Mouse (Mus musculus) stomach, postnatal 0 days (tissue): ENCODE data around the gene Itpa. TPM values are rescaled to one million over a fixed set of nuclear protein-coding genes. Genes with fewer than 3 reads are reported as not detected.

Experiments used
- ATAC-seq: fragments of 200-750 bp; cut with Nextera tagmentation; 2 replicates; pipeline ENCODE4 v1.8.0; 2017; ENCODE audit not compliant: low FRiP score, low TSS enrichment
- DNase-seq: peaks from one replicate; pipeline ENCODE4 v3.0.0-alpha.2; 2016; ENCODE audit warnings: low spot score
- H3K27ac ChIP-seq: fragments of 300-500 bp; sonication (generic); replicated peaks from 2 replicates; pipeline ENCODE4 v1.5.1; 2014; ENCODE audit warnings: mild to moderate bottlenecking, control low read depth
- H3K27me3 ChIP-seq: fragments of 300-500 bp; sonication (generic); 2 replicates; pipeline ENCODE4 v1.6.1; 2014; ENCODE audit warnings: low read length; ENCODE audit not compliant: control insufficient read depth, insufficient read depth
- H3K36me3 ChIP-seq: fragments of 300-500 bp; sonication (generic); 2 replicates; pipeline ENCODE4 v1.6.1; 2014; ENCODE audit warnings: low read length, mixed read lengths; ENCODE audit not compliant: control insufficient read depth, insufficient read depth
- H3K4me1 ChIP-seq: fragments of 300-500 bp; sonication (generic); replicated peaks from 2 replicates; pipeline ENCODE4 v1.6.1; 2014; ENCODE audit warnings: antibody characterized with exemption; ENCODE audit not compliant: control insufficient read depth, insufficient read depth
- H3K4me2 ChIP-seq: fragments of 300-500 bp; sonication (generic); replicated peaks from 2 replicates; pipeline ENCODE4 v1.6.1; 2014; ENCODE audit warnings: low read depth, mild to moderate bottlenecking, control low read depth, moderate library complexity
- H3K4me3 ChIP-seq: fragments of 300-500 bp; sonication (generic); 2 replicates; pipeline ENCODE4 v1.5.1; 2014; ENCODE audit warnings: low read depth, low read length, control low read depth
- H3K9ac ChIP-seq: fragments of 300-500 bp; sonication (generic); 2 replicates; pipeline ENCODE4 v1.6.1; 2014; ENCODE audit warnings: mild to moderate bottlenecking, low read length, control low read depth, mixed read lengths
- H3K9me3 ChIP-seq: fragments of 300-500 bp; sonication (generic); 2 replicates; pipeline ENCODE4 v1.6.1; 2016; ENCODE audit warnings: low read length; ENCODE audit not compliant: control insufficient read depth
- CTCF ChIP-seq: IDR thresholded peaks from 2 replicates; pipeline ENCODE4 v1.5.1; 2016; ENCODE audit warnings: antibody characterized with exemption, low read depth, mild to moderate bottlenecking, moderate library complexity
- EP300 ChIP-seq: optimal IDR thresholded peaks from 2 replicates; pipeline ENCODE3; 2016; ENCODE audit warnings: antibody characterized with exemption
- WGBS: fragments of 180-500 bp; shearing (Covaris S2); extraction: QIAGEN DNeasy Blood & Tissue Kit; methylation state at CpG from one replicate; pipeline ENCODE4 v1.1.7; 2014; 5-methylcytosine and 5-hydroxymethylcytosine counted together
- polyA plus RNA-seq: library from polyadenylated mRNA; unstranded; fragments of >200 nt; fragmentation: Nextera tagmentation; extraction: Ambion mirVana; gene quantifications from 2 replicates; pipeline ENCODE4 v1.2.1, GENCODE M21; 2015

The Itpa gene
- polyA plus RNA-seq, 1 experiment from 2014 or later = 58.6 TPM

- Histone ChIP-seq H3K36me3 (0 out of 2 replicates have a peak, but pooled peaks cover 3% of the 10 kb centered on the region), H3K9ac (no peak overlapping the region), H3K27me3 (no peaks in the 10 kb centered on the region), H3K27ac (no peak overlapping the region), H3K9me3 (no peaks in the 10 kb centered on the region), H3K4me1 (no peaks in the 10 kb centered on the region), H3K4me2 (no peak overlapping the region), H3K4me3 (no peak overlapping the region)
- ATAC-seq (no peak), DNase-seq (no peak)
- TF ChIP-seq EP300 = no peak
- TF ChIP-seq CTCF = no peak
- WGBS = 85% methylated on average over 9 of the region's 9 CpGs
These were observed 18.0 kb downstream of the Itpa start for GRCm38 (mm10) chr2:130685426-130685825.

- Histone ChIP-seq H3K27me3 (no peaks in the 10 kb centered on the region), H3K27ac (no peak overlapping the region), H3K4me3 (no peak overlapping the region), H3K9me3 (no peaks in the 10 kb centered on the region), H3K4me2 (no peak overlapping the region), H3K4me1 (no peaks in the 10 kb centered on the region), H3K9ac (no peak overlapping the region), H3K36me3 (0 out of 2 replicates have a peak, but pooled peaks cover 3% of the 10 kb centered on the region)
- TF ChIP-seq CTCF = no peak
- TF ChIP-seq EP300 = no peak
- ATAC-seq (no peak), DNase-seq (no peak)
- 56% methylated on average over 2 of the region's 2 CpGs for WGBS
These were observed 21.6 kb downstream of the Itpa start for GRCm38 (mm10) chr2:130689011-130689410.

- WGBS = 50% methylated on average over 3 of the region's 3 CpGs
- Histone ChIP-seq H3K27me3 (no peaks in the 10 kb centered on the region), H3K9me3 (no peaks in the 10 kb centered on the region), H3K4me2 (no peak overlapping the region), H3K9ac (no peak overlapping the region), H3K27ac (no peak overlapping the region), H3K4me3 (no peak overlapping the region), H3K36me3 (no peaks in the 10 kb centered on the region), H3K4me1 (0 out of 2 replicates have a peak, but pooled peaks cover 2% of the 10 kb centered on the region)
- ATAC-seq = no peak
- TF ChIP-seq CTCF (no peak), EP300 (no peak)
- DNase-seq = no peak
These were observed 26.2 kb downstream of the Itpa start for GRCm38 (mm10) chr2:130693563-130693962.

GRCm38 (mm10) chr2:130696700-130697152 is 29.3 kb downstream of the Itpa start:
- TF ChIP-seq EP300 = no peak
- Histone ChIP-seq H3K4me1 (0 out of 2 replicates have a peak, but pooled peaks cover 2% of the 10 kb centered on the region), H3K9me3 (no peaks in the 10 kb centered on the region), H3K4me3 (peak overlapping the region; percentile 55), H3K27ac (no peak overlapping the region), H3K9ac (peak overlapping the region; percentile 55), H3K36me3 (no peaks in the 10 kb centered on the region), H3K27me3 (no peaks in the 10 kb centered on the region), H3K4me2 (peak overlapping the region; percentile 100)
- DNase-seq = peak; percentile 55
- peak; percentile 38 for ATAC-seq
- WGBS = 1% methylated on average over 31 of the region's 31 CpGs

- Histone ChIP-seq H3K4me3 (peak within 1 kb of the TSS; percentile 55), H3K4me2 (peak within 1 kb of the TSS; percentile 100), H3K27ac (no peak within 1 kb of the TSS), H3K27me3 (no peaks in the 10 kb centered on the region), H3K9me3 (no peaks in the 10 kb centered on the region), H3K4me1 (0 out of 2 replicates have a peak, but pooled peaks cover 2% of the 10 kb centered on the region), H3K36me3 (no peaks in the 10 kb centered on the region), H3K9ac (peak within 1 kb of the TSS; percentile 55)
- TF ChIP-seq CTCF = no peak
- TF ChIP-seq EP300 = no peak
- DNase-seq = peak; percentile 66
- ATAC-seq = peak; percentile 57
- under 1% methylated on average over 60 of the region's 65 CpGs for WGBS
These were observed 29.9 kb downstream of the Itpa start, which contains the start of gene Slc4a11 for GRCm38 (mm10) chr2:130697153-130697810. Gene Slc4a11, minus strand, starts transcription at chr2:130697519.

GRCm38 (mm10) chr2:130697821-130698266 is 30.4 kb downstream of the Itpa start:
- 3% methylated on average over 14 of the region's 14 CpGs for WGBS
- Histone ChIP-seq H3K4me2 (peak overlapping the region; percentile 100), H3K9me3 (no peaks in the 10 kb centered on the region), H3K4me1 (0 out of 2 replicates have a peak, but pooled peaks cover 2% of the 10 kb centered on the region), H3K27me3 (no peaks in the 10 kb centered on the region), H3K4me3 (peak overlapping the region; percentile 55), H3K9ac (peak overlapping the region; percentile 55; the same call in 1 of the 2 replicates), H3K27ac (no peak overlapping the region), H3K36me3 (no peaks in the 10 kb centered on the region)
- DNase-seq = peak; percentile 25
- peak; percentile 26; the same call in 1 of the 2 replicates for ATAC-seq
- TF ChIP-seq CTCF = no peak
- TF ChIP-seq EP300 = no peak
